Mouse (Mus musculus): Measurements from ENCODE around the gene Gm9603. TPM values are rescaled to one million over a fixed set of nuclear protein-coding genes. Genes with fewer than 3 reads are reported as not detected.
"Not testable (repeated sequence)": the region's sequence is repeated elsewhere in the genome, so short reads cannot be mapped to it uniquely, and the experiment has no call there.

Gene Gm9603
- not detected in 2 replicates for polyA plus RNA-seq (2016; fragmentation: Nextera tagmentation; extraction: Ambion mirVana)

GRCm38 (mm10) chr14:5687357-5687756 lies at the start of gene Gm9603:
TSS of gene Gm9603 (minus strand) at chr14:5687457.
- H3K4me1 ChIP-seq; H3K27me3 ChIP-seq (replicated peaks); H3K4me2 ChIP-seq (replicated peaks); H3K27ac ChIP-seq; H3K4me3 ChIP-seq; H3K9me3 ChIP-seq; H3K9ac ChIP-seq; ATAC-seq (ENCODE audit: low FRiP score, low read depth); H3K36me3 ChIP-seq: not testable (repeated sequence)
- no CpG with 5 or more reads among the region's 2 CpGs for WGBS

GRCm38 (mm10) chr14:5632928-5633327 lies 54.3 kb downstream of the Gm9603 start, which contains the start of gene Gm8265:
TSS of gene Gm8265 (minus strand) at chr14:5633028.
- H3K4me2 ChIP-seq (replicated peaks); H3K9ac ChIP-seq; H3K27ac ChIP-seq; H3K27me3 ChIP-seq (replicated peaks); ATAC-seq (ENCODE audit: low FRiP score, low read depth); H3K36me3 ChIP-seq; H3K9me3 ChIP-seq; H3K4me3 ChIP-seq; H3K4me1 ChIP-seq: not testable (repeated sequence)
- no CpG with 5 or more reads among the region's 1 CpGs for WGBS

Other genes starting within 250 kb of the Gm9603 start
- 1.1 and 1.2 TPM in 2 replicates for gene Gm3194, start 232.0 kb downstream of the Gm9603 start, polyA plus RNA-seq (2016; fragmentation: Nextera tagmentation; extraction: Ambion mirVana)
- gene Gm8246, start 209.6 kb downstream of the Gm9603 start, polyA plus RNA-seq (2016; fragmentation: Nextera tagmentation; extraction: Ambion mirVana): not detected in 2 replicates
- gene Gm3187, start 203.2 kb downstream of the Gm9603 start, polyA plus RNA-seq (2016; fragmentation: Nextera tagmentation; extraction: Ambion mirVana): not detected in 2 replicates
- 4.7 and 5.2 TPM in 2 replicates for gene Gm3488, start 185.8 kb downstream of the Gm9603 start, polyA plus RNA-seq (2016; fragmentation: Nextera tagmentation; extraction: Ambion mirVana)
- gene Gm3532, start 149.0 kb downstream of the Gm9603 start, polyA plus RNA-seq (2016; fragmentation: Nextera tagmentation; extraction: Ambion mirVana): not detected in 2 replicates
- gene Gm8265, start 54.4 kb downstream of the Gm9603 start, polyA plus RNA-seq (2016; fragmentation: Nextera tagmentation; extraction: Ambion mirVana): not detected in 2 replicates
- gene Gm3373, start 54.1 kb upstream of the Gm9603 start, polyA plus RNA-seq (2016; fragmentation: Nextera tagmentation; extraction: Ambion mirVana): 0.23 TPM in 1 of 2 replicates, not detected in the other
- gene Gm3383, start 120.5 kb upstream of the Gm9603 start, polyA plus RNA-seq (2016; fragmentation: Nextera tagmentation; extraction: Ambion mirVana): 1.6 and 1.8 TPM in 2 replicates
- gene Gm3424, start 142.9 kb upstream of the Gm9603 start, polyA plus RNA-seq (2016; fragmentation: Nextera tagmentation; extraction: Ambion mirVana): not detected in 2 replicates
- 0.10 and 0.47 TPM in 2 replicates for gene Gm8237, start 192.9 kb upstream of the Gm9603 start, polyA plus RNA-seq (2016; fragmentation: Nextera tagmentation; extraction: Ambion mirVana)

Measured in neural tube, embryonic 12.5 days (tissue).